Mouse (Mus musculus) ovary, adult 2 months (tissue): ENCODE results near the gene Fxr2. TPM values are rescaled to one million over a fixed set of nuclear protein-coding genes. Genes with fewer than 3 reads are reported as not detected.

Experiments
- polyA plus RNA-seq: library from polyadenylated mRNA; depleted of rRNA; stranded (reverse); fragments of >200 nt; gene quantifications from 2 replicates; pipeline ENCODE4 v1.2.3, GENCODE M21; 2012; rRNA removed

Fxr2 gene
- polyA plus RNA-seq = 68.6 and 73.0 TPM in 2 replicates

DNA sequence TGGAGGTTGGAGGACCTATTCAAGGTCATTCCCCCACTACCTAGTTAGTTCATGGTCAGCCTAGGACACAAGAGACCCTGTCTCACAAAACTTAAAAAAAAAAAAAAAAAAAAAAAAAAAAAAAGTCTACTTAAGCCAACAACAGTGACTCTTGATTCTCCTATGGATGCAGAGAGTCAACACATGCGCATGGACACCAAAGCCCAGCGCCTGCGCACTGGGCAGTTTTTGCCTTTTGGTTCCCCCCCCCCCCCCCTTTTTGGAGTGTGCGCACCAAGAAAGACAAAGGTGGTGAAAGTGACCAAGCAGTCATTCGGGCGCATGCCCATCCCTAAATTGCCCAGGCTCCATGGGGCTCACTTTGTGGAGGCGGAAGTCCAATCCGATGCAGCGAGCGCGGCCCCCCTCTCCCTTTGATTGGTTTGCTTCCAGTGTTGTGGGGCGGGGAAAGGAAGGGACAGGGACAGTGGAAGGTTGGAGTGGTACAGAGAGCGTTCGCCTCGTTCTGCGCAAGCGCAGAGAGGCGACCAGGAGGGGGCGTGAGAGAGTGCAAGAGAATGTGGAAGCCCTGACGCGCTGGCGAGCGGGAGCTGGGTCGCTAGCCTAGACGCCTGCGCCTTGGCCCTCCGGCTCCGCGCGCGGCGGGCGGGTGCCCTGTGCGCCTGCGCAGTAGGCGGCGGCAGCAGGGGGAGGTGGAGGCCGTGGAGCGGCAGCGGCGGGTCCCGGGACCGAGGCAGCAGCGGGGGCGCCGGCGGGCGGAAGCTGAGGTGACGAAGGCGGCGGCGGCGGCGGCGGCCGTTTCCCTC is at the start of gene Fxr2:
Fxr2 (plus strand) TSS at position 707 of the 806 bp plus-strand sequence.

DNA sequence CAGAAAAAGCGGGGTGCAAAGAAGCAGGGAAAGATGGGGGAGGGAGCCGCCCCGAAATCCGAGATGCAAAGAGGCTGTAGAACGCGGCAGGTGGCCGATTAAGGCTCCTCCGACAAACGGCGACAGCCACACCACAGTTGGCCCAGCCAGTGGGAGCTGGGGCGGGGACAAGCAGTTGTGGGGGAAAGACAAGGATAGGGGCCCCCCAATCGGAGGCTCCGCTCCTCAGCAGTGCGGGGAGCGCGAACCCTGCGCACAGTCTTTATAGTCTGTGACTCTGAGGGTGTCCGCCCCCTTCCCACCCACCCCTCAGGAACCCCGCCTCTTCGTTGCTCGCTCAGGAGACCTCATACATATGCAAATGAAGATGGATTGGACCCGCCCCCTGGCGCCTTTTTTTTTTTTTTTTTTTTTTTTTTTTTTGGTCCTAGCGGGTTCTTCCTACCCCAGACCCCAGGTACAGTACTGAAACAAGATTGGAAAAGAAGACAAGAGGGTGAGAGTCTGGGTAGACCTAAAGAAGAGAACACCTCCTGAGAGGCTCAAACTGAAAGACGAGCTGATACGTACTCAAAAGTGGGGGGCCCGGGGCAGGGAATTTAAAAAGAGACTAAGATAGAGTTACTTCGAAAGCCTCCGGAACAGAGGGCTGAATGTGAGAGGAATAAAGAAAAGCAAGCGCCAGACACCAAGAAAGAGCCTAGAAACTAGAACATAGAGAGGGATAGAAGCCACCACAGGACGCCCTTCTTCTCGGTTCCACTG is 26.9 kb upstream of the Fxr2 start, which contains the start of gene Atp1b2:
Atp1b2 (minus strand) TSS at position 217 of the 765 bp plus-strand sequence.

DNA sequence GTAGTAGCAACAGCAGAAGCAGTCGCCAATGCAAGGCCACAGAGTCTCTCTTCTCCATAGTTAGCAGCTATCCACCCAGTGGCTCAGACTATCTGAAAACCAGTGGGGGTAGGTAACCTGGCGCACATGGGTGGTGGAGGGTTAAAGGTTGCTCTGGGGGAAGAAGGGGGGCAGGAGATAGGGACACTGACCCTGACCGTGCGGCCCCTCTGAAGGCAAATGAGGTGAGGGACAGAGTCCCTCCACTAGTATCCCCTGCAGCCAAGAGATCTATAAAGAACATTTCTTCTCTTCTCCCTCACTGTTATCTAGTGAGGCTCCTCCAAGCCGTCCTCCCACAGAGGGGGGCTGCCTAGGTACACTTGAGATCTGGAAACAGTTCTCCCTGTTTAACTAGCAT is 15.0 kb upstream of the Fxr2 start, which contains the start of gene Shbg:
Shbg (minus strand) TSS at position 101 of the 400 bp plus-strand sequence.

DNA sequence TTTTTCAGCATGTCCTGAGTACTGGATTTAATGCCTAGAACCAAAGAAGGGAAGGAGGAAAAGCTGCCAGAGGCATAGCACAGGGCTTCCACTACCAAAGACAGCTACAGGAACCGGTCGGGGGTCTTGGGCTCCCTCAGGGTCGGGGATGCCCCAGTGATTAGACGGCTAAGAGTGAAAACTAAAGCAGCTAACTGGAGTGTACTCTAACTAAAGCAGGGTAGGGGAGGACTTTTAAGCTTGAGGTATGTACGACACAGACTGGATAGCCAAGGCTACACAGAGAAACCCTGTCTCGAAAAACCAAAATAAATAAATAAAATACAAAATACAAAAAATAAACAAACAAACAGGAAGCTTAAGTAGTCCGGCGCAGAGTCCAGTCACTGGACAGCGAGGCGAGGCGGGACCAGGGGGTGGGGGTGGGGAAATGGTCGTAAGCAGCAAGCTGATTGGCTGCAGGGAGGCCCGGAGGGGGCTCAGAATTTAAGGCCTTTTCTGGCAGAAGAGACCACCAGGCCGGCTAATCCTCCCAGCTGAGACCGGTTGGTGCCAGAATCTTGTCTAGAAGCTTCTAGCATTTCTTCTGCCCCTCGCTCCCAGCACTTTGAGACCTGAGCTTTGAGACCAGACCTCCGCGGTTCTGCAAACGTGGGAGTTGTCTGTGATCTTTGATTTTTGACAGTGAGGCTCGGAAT is 11.1 kb upstream of the Fxr2 start, which contains the start of gene Sat2:
Sat2 (plus strand) TSS at position 454 of the 698 bp plus-strand sequence.

DNA sequence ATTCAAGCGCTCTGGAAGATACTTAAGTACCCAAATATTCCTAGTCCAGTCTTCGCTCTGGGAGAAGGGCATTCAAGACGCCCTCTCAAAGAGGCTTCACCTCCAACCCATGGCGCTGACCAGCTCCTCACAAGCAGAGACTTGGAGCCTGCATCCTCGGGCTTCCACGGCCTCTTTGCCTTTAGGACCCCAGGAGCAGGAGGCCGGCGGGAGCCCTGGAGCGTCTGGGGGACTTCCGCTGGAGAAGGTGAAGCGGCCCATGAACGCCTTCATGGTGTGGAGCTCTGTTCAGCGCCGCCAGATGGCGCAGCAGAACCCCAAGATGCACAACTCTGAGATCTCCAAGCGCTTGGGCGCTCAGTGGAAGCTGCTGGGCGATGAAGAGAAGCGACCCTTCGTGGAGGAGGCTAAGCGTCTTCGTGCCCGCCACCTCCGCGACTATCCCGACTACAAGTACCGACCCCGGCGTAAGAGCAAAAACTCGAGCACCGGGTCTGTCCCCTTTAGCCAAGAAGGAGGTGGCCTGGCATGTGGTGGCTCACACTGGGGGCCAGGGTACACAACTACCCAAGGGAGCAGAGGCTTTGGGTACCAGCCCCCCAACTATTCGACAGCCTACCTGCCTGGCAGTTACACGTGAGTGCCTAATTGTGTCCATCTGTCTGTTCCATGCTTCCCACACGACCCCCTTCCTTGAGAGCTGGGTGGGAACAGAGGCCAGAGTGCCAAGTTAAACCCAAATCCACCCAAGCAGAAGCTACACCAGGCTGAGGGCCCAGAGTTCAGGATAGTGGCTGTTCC is 22.7 kb downstream of the Fxr2 start, which contains the start of gene Sox15:
Sox15 (plus strand) TSS at position 51 of the 801 bp plus-strand sequence.

DNA sequence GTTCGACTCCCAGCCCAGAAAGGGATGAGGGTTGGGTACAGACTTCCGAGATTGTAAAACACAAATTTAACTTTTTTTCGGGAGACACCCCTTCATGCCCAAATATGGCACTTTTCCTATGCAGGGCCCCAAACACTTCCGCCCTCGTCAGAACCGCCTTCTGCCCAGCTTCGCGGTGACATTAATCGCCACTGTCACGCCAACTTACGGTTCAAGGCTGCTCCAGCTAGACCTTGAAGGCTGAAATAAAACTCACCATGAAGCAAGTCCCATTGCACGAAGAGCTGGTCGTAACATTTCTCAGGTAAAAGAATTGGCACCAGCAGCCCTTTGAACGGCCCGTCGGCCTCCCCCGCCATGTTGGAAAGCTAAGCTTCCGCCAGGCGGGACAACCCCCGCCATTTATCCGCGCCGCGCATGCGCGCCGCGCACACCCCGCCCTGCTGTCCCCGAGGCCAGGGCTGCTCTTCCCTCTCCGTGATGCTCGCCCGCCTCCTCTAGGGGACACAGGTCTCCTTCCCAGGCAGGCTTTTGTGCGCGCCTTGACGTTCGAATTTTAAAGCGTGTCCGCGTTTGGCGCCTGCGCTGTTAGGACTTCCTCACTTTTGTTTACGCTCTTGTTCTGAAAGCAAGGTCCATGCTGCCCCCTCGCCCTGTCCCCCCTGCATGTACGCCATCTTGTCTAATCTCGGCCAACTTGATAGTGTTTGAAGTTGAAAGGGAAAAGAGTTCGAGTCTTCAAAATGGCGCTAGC is 29.6 kb downstream of the Fxr2 start, which contains the start of gene Mpdu1:
Mpdu1 (minus strand) TSS at position 430 of the 754 bp plus-strand sequence.

DNA sequence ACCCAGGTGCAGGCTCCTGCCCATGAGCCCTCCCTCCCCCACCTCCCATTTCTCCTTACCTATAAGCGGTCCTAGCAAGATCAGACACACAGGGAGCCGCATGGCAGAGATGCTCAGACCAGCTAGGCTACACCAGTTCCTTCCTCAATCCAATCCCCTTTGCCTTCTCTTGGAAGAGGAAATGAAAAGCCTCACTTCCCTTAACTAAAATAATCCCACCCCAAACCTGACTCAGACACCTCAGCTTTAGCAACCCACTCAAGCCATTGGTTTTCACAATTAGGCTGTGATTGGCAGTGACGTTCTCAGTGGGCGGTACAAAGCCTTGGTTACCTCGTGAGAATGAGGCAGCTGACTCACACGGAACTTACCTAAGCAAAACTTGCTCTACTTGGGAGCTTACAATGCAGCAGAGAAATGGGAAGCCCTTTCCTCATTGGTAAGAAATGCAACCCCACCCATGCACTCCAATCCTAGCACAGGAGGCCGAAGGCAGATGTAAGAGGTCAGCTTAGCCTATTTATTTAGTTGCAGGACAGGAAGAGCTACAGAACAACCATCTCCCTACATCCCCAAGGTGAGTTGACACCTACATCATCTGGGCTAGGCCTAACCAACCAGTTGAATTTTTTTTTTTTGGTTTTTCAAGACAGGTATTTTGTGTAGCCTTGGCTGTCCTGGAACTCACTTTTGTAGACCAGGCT is 33.3 kb downstream of the Fxr2 start, which contains the start of gene Cd68:
Cd68 (minus strand) TSS at position 193 of the 704 bp plus-strand sequence.

DNA sequence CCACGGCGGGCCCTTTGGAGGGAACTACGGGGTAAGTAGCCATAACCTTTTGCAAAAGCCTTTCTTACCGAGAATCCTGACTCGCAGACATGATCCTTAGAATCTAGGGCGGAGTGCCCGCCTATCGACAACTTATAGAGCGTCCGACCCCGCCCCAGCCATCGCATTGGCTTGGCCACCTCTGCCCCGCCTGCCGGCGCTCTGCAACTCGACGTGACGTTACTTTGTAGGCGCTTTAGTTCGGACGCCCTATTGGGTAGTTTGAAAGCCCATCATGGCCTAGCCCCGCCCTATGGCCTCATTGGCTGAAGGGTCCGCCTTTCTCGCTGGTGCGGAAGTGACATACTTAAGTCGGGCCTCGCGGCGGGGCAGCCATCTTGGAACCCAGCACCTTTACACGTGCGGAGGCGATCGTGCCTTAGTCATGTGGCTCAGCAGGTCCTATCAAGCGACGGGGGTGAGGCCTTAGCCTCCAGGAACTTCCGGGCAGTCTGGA is 39.5 kb downstream of the Fxr2 start, which contains the start of gene Eif4a1:
Eif4a1 (minus strand) TSS at position 213 of the 496 bp plus-strand sequence.

DNA sequence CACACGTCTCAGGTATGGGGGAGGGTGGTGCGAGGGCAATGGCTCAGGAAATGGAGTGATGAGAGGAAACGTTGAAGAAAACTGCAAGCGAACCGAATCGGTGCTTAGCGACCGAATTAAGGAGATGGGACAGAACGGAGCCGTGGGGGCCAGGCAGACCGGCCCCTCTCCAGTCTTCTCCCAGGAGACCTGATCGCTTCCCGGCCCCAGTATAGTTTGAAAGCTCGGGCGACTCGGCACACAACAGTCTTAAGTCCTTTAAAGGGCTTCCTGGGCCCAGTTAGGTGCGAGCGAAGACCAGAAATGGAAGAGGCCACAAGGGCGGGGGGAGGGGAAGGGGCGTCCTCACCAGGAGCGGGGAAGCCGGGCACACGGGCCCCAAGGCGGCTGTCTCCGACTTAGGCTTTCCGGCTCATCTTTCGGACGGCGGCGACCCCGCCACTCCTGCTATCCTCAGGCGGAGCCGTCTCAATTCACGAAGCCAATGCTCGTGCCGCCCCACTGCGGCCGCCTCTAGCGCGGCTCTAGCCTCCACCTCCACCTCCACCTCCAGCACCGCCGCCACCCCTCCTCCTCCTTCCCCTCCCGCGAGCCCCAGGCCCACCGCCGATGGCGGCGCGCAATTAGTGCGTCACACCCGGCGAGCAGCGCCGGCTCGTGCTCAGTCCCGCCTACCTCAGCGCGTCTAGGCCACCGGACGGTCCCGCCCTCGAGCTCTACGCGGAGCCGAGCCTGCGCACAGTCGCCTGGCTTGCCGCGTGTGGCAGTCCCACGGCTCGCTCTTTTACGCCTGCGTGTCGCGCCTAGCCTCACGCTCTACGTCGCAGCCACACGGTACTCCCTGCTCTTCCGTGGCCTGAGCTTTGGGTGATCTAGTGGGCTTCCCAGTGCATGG is 48.8 kb downstream of the Fxr2 start, which contains the start of gene Senp3:
Senp3 (minus strand) TSS at position 771 of the 895 bp plus-strand sequence.

DNA sequence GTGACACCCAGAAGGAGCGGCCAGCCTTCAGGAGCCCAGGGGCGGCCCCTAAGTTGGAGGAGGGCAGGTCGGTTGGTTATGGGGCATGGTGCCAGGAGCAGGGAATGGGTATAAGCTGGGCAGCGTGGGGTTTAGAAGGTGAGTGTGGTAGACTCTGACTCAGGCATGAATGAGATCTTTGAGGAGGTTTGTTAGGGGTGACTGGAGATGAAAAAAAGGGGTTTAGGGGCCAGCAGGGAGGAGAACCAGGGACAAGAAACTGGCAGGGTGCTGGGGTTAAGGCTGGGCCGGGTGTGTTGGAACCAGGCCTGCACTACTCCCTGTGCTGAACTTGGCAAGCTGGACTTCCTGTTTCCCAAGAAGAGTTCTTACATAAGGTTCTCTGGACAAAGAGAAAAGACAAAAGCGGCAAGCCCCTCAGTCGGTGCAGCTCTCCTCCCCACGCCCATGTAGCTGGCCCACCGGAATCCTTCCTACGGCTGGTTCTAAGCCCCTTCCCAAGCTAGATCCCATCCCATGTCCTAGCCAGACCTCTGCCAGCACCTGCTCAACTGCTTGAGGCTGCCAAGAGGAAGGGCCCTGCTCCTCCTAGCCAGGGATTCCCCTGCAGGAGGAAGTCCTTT is 52.8 kb downstream of the Fxr2 start, which contains the start of gene Tnfsf13:
Tnfsf13 (minus strand) TSS at position 259 of the 623 bp plus-strand sequence.

DNA sequence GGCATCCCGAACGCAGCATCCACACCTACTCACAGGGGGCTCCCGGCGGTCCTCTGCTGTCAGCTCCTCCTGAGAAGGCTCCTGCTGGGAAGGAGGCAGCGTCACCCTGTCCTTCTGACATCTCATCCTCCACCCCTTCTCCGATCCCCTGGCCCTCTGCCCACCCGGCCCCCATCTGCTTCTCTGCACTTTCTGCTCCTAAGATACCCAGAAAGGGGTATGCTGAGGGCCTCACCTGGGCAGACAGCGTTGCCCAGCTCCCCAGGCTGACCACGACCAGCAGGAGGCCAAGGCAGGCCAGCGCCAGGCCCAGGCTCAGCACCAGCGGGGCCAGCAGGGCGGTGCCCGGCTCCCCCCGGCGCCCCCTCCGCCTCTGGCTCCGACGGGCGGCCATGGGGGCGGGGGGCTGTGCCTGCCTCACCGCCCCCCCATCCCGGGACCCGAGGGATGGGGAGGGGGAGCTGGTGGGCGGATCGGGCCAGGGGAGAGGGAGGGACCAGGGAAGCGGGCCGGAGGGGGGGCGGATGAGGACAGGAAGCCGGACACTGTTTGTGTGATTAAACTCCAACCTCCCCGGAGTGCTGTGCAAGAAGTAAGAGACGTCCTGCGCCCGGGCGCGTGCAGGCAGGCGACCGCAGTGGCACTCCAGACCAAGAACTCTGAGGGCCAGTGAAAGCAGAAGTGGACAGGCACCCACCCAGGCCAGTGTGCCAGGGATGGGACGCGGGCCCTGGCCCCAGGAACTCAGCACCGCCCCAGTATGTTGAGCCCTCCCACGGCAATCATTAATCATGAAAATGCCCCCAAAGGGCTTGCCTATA is 62.8 kb downstream of the Fxr2 start, which contains the start of the genes Tnfsf12 and Tnfsfm13:
Tnfsf12 (minus strand) TSS at position 489 of the 821 bp plus-strand sequence.
Tnfsfm13 (minus strand) TSS at position 738 of the 821 bp plus-strand sequence.

Other genes with a start within 250 kb of the Fxr2 start
- gene Naa38, start 237.5 kb upstream of the Fxr2 start, polyA plus RNA-seq = 297 and 329 TPM in 2 replicates
- gene Cyb5d1, start 237.4 kb upstream of the Fxr2 start, polyA plus RNA-seq = 18.8 and 20.3 TPM in 2 replicates
- gene Tmem88, start 234.8 kb upstream of the Fxr2 start, polyA plus RNA-seq = 62.8 and 66.4 TPM in 2 replicates
- gene Kdm6b, start 219.3 kb upstream of the Fxr2 start, polyA plus RNA-seq = 15.6 and 16.4 TPM in 2 replicates
- gene Dnah2, start 83.9 kb upstream of the Fxr2 start, polyA plus RNA-seq = 5.1 and 7.0 TPM in 2 replicates
- gene Efnb3, start 72.8 kb upstream of the Fxr2 start, polyA plus RNA-seq = 13.1 and 13.5 TPM in 2 replicates
- 18.8 and 25.8 TPM in 2 replicates for gene Wrap53, start 52.7 kb upstream of the Fxr2 start, polyA plus RNA-seq
- gene Trp53, start 52.6 kb upstream of the Fxr2 start, polyA plus RNA-seq = 145 and 203 TPM in 2 replicates
- 119 and 137 TPM in 2 replicates for gene Atp1b2, start 27.0 kb upstream of the Fxr2 start, polyA plus RNA-seq
- 5.6 and 7.1 TPM in 2 replicates for gene Shbg, start 15.1 kb upstream of the Fxr2 start, polyA plus RNA-seq
- 4.8 and 5.1 TPM in 2 replicates for gene Sat2, start 11.0 kb upstream of the Fxr2 start, polyA plus RNA-seq
- gene Sox15, start 22.3 kb downstream of the Fxr2 start, polyA plus RNA-seq = 1.7 and 2.1 TPM in 2 replicates
- 95.9 and 115 TPM in 2 replicates for gene Mpdu1, start 29.7 kb downstream of the Fxr2 start, polyA plus RNA-seq
- gene Cd68, start 33.2 kb downstream of the Fxr2 start, polyA plus RNA-seq = 38.2 and 52.8 TPM in 2 replicates
- gene Eif4a1, start 39.4 kb downstream of the Fxr2 start, polyA plus RNA-seq = 252 and 395 TPM in 2 replicates
- gene Senp3, start 49.1 kb downstream of the Fxr2 start, polyA plus RNA-seq = 57.7 and 67.2 TPM in 2 replicates
- 5.2 and 8.0 TPM in 2 replicates for gene Tnfsf13, start 52.8 kb downstream of the Fxr2 start, polyA plus RNA-seq
- gene Tnfsf12, start 62.9 kb downstream of the Fxr2 start, polyA plus RNA-seq = 59.3 and 71.8 TPM in 2 replicates
- 12.8 and 20.4 TPM in 2 replicates for gene Tnfsfm13, start 63.1 kb downstream of the Fxr2 start, polyA plus RNA-seq
- gene Polr2a, start 125.6 kb downstream of the Fxr2 start, polyA plus RNA-seq = 17.8 and 29.7 TPM in 2 replicates
- gene Slc35g3, start 129.0 kb downstream of the Fxr2 start, polyA plus RNA-seq = 1.3 and 1.5 TPM in 2 replicates
- 48.6 and 69.0 TPM in 2 replicates for gene Zbtb4, start 132.9 kb downstream of the Fxr2 start, polyA plus RNA-seq
- 9.5 and 12.9 TPM in 2 replicates for gene Chrnb1, start 163.0 kb downstream of the Fxr2 start, polyA plus RNA-seq
- gene Fgf11, start 168.9 kb downstream of the Fxr2 start, polyA plus RNA-seq = 7.8 and 8.5 TPM in 2 replicates
- 7.3 and 9.6 TPM in 2 replicates for gene Tmem102, start 172.6 kb downstream of the Fxr2 start, polyA plus RNA-seq
- not detected in 2 replicates for gene Gm39566, start 182.3 kb downstream of the Fxr2 start, polyA plus RNA-seq
- gene Spem2, start 185.5 kb downstream of the Fxr2 start, polyA plus RNA-seq = not detected in 2 replicates
- 0.26 and 0.50 TPM in 2 replicates for gene Spem1, start 189.2 kb downstream of the Fxr2 start, polyA plus RNA-seq
- gene Nlgn2, start 204.8 kb downstream of the Fxr2 start, polyA plus RNA-seq = 79.8 and 101 TPM in 2 replicates
- 120 and 177 TPM in 2 replicates for gene Tmem256, start 205.5 kb downstream of the Fxr2 start, polyA plus RNA-seq
- gene Plscr3, start 213.4 kb downstream of the Fxr2 start, polyA plus RNA-seq = 145 and 168 TPM in 2 replicates
- gene Tnk1, start 225.7 kb downstream of the Fxr2 start, polyA plus RNA-seq = 5.2 and 6.0 TPM in 2 replicates
- gene Tmem95, start 245.0 kb downstream of the Fxr2 start, polyA plus RNA-seq = not detected in 2 replicates
- 9.6 and 10.4 TPM in 2 replicates for gene Kctd11, start 248.4 kb downstream of the Fxr2 start, polyA plus RNA-seq